Mouse (Mus musculus) thymus, adult 2 months (tissue): ENCODE measurements around the gene Rasip1. TPM values are rescaled to one million over a fixed set of nuclear protein-coding genes. Genes with fewer than 3 reads are reported as not detected.

ENCODE experiments used
- DNase-seq: peaks from one replicate; pipeline ENCODE4 v3.0.0; 2021
- H3K27ac ChIP-seq: fragments of 200-500 bp; 2 replicates; pipeline ENCODE4 v1.5.1; 2012; ENCODE audit warnings: low read length, control low read depth; ENCODE audit not compliant: control insufficient read depth, insufficient read depth
- H3K27me3 ChIP-seq: fragments of 200-500 bp; 2 replicates; pipeline ENCODE4 v1.6.1; 2012; ENCODE audit warnings: mild to moderate bottlenecking, low read length, moderate library complexity, mixed read lengths; ENCODE audit not compliant: control insufficient read depth, insufficient read depth
- H3K36me3 ChIP-seq: fragments of 200-500 bp; 2 replicates; pipeline ENCODE4 v1.6.1; 2012; ENCODE audit warnings: mild to moderate bottlenecking, low read length, moderate library complexity; ENCODE audit not compliant: control insufficient read depth, insufficient read depth
- H3K4me1 ChIP-seq: fragments of 200-500 bp; replicated peaks from 2 replicates; pipeline ENCODE4 v1.6.1; 2012; ENCODE audit warnings: low read length; ENCODE audit not compliant: control insufficient read depth, insufficient read depth
- H3K4me3 ChIP-seq: fragments of 200-500 bp; 2 replicates; pipeline ENCODE4 v1.5.1; 2012; ENCODE audit warnings: mild to moderate bottlenecking, low read length, control low read depth, moderate library complexity; ENCODE audit not compliant: control insufficient read depth, insufficient read depth
- CTCF ChIP-seq: fragments of 200-500 bp; IDR thresholded peaks from 2 replicates; pipeline ENCODE4 v1.5.1; 2012; ENCODE audit warnings: mild to moderate bottlenecking, control low read depth, low read length, moderate library complexity, borderline replicate concordance; ENCODE audit not compliant: control insufficient read depth, poor library complexity, insufficient read depth; ENCODE audit errors: extremely low read depth
- POLR2A ChIP-seq: fragments of 200-500 bp; IDR thresholded peaks from 2 replicates; pipeline ENCODE4 v1.6.1; 2012; ENCODE audit warnings: mild to moderate bottlenecking, low read length, control low read depth, moderate library complexity; ENCODE audit not compliant: control insufficient read depth, poor library complexity, insufficient read depth; ENCODE audit errors: extremely low read depth
- WGBS: fragments of 180-500 bp; shearing (Covaris S2); methylation state at CpG from one replicate; pipeline ENCODE4 v1.1.7; 2018; 5-methylcytosine and 5-hydroxymethylcytosine counted together
- polyA plus RNA-seq: library from polyadenylated mRNA; depleted of rRNA; stranded (reverse); fragments of >200 nt; gene quantifications from 2 replicates; pipeline ENCODE4 v1.2.3, GENCODE M21; 2012

The Rasip1 gene
- polyA plus RNA-seq, 1 experiment, result 8.6 TPM

- H3K4me3 ChIP-seq, result peak overlapping the region; percentile 41
- 2% methylated on average over 105 of the region's 105 CpGs for WGBS
- H3K4me1 ChIP-seq, result peaks cover 4% of the 10 kb centered on the region; the same call in 1 of the 2 replicates
Measured at GRCm38 (mm10) chr7:45628364-45629294, 1.3 kb downstream of the Rasip1 start.

GRCm38 (mm10) chr7:45630064-45630907 is 3.0 kb downstream of the Rasip1 start:
- H3K4me1 ChIP-seq, result peaks cover 4% of the 10 kb centered on the region; the same call in 1 of the 2 replicates
- TF ChIP-seq POLR2A, result no peak
- TF ChIP-seq CTCF, result no peak
- H3K27me3 ChIP-seq, result no peaks in the 10 kb centered on the region
- H3K4me3 ChIP-seq, result no peak overlapping the region
- no peak for DNase-seq
- WGBS, result 94% methylated on average over 23 of the region's 23 CpGs
- no peaks in the 10 kb centered on the region for H3K36me3 ChIP-seq
- H3K27ac ChIP-seq, result no peak overlapping the region

More at GRCm38 (mm10) chr7:45628364-45629294, 1.3 kb downstream of the Rasip1 start:
- TF ChIP-seq CTCF (peak; percentile 99), POLR2A (0 out of 2 replicates have a peak, but pooled peaks have one; percentile 28)
- DNase-seq, result peak; percentile 88
- Histone ChIP-seq H3K27ac (no peak overlapping the region), H3K36me3 (no peaks in the 10 kb centered on the region), H3K27me3 (no peaks in the 10 kb centered on the region)

DNA sequence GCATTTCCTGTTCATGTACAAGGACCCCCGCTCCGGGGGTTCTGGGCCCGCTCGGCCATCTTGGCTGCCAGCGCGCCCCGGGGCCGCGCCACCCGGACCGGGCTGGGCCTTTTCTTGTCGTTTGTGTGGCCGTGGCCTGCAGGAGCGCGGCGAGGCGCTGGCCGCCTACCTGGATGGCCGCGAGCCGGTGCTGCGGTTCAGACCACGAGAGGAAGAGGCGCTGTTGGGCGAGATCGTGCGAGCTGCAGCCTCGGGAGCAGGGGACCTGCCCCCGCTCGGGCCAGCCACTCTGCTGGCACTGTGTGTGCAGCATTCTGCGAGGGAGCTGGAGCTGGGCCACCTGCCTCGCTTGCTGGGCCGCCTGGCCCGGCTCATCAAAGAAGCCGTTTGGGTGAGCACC is 5.2 kb downstream of the Rasip1 start:
- Histone ChIP-seq H3K36me3 (no peaks in the 10 kb centered on the region), H3K4me3 (no peak overlapping the region), H3K27ac (no peak overlapping the region), H3K27me3 (no peaks in the 10 kb centered on the region), H3K4me1 (peaks cover 4% of the 10 kb centered on the region)
- TF ChIP-seq POLR2A (no peak), CTCF (no peak)
- WGBS, result 78% methylated on average over 35 of the region's 35 CpGs
- DNase-seq, result no peak

DNA sequence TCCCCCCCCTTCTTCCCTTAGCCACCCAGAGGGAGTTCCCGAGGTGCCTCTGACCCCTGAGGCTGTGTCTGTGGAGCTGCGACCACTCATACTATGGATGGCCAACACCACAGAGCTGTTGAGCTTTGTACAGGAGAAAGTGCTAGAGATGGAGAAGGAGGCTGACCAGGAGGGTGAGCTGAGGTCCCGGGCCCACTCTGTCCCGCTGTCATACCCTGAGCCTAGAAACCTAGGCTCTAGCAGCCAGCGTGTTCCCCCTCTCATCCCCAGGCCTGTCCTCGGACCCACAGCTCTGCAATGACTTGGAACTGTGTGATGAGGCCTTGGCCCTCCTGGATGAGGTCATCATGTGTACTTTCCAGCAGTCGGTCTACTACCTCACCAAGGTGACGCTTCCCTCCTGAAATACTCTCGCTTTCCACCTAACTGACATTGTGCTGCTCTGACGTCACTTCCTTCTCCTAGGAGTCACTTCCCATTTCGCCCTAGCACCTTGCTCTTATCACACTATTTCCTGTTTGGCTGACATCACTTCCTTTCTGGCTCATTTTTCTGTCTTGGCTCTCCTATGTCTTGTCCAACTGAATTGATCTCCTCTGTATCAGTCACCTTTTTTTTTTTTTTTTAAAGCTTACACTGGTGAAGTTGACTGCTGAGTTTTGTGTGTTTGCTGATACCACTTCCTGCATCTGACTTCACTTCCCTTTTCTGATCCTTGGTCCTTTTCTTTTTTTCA is 7.8 kb downstream of the Rasip1 start:
- H3K27me3 ChIP-seq, result no peaks in the 10 kb centered on the region
- H3K36me3 ChIP-seq, result no peaks in the 10 kb centered on the region
- no peak overlapping the region for H3K27ac ChIP-seq
- DNase-seq, result no peak
- WGBS, result 67% methylated on average over 11 of the region's 11 CpGs
- TF ChIP-seq CTCF, result no peak
- TF ChIP-seq POLR2A, result no peak
- H3K4me3 ChIP-seq, result no peak overlapping the region
- H3K4me1 ChIP-seq, result no peaks in the 10 kb centered on the region; the same call in 1 of the 2 replicates

GRCm38 (mm10) chr7:45635711-45636688 is 8.7 kb downstream of the Rasip1 start:
- Histone ChIP-seq H3K27ac (no peak overlapping the region), H3K36me3 (no peaks in the 10 kb centered on the region), H3K4me3 (no peak overlapping the region), H3K27me3 (no peaks in the 10 kb centered on the region), H3K4me1 (no peaks in the 10 kb centered on the region; the same call in 1 of the 2 replicates)
- 73% methylated on average over 15 of the region's 15 CpGs for WGBS
- DNase-seq, result no peak
- TF ChIP-seq CTCF, result no peak
- no peak for TF ChIP-seq POLR2A
